Mouse (Mus musculus) retina, postnatal 1 day (tissue): ENCODE results near the gene Nfic.

Source experiments
- DNase-seq: peaks from one replicate; pipeline ENCODE4 v3.0.0-alpha.2; 2012

Gene Nfic

DNA sequence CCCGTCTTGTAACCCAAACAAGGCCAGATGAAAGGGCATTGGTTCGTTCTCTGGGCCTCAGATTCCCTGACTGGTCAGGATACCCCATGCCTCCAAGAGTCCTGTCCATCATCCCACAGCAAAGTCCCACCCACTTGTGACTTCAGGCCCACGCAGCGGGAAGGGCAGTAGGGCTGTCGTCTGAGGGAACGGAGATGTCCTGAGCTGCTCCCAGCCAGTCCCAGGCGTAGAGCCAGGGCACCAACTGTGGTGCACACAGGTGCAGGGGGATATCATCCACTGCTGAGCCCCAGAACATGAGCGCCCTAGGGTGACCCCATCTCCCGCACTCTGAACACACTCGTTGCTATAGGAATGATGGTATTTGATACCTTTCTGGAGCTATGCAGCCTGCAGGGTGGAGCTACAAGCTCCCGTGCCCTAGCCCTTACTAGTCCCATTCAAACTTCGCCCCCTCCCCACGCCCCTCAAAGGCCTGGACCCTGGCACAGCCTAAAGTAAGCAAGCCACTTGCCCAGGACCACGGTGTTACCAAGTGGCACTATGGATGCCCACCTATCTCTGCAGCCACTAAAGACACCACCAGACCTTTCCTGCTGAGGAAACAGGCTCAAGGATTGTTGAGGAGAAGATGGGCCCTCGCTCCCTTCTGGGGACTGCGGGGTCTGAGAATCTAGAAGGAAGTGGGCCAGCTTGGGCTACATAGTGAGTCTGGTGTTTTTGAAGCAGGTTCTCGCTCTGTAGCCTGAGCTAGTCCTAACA lies 39.7 kb downstream of the Nfic start:
- DNase-seq, result no peak

GRCm38 (mm10) chr10:81415146-81415545 lies 40.3 kb downstream of the Nfic start:
- DNase-seq, result no peak

DNA sequence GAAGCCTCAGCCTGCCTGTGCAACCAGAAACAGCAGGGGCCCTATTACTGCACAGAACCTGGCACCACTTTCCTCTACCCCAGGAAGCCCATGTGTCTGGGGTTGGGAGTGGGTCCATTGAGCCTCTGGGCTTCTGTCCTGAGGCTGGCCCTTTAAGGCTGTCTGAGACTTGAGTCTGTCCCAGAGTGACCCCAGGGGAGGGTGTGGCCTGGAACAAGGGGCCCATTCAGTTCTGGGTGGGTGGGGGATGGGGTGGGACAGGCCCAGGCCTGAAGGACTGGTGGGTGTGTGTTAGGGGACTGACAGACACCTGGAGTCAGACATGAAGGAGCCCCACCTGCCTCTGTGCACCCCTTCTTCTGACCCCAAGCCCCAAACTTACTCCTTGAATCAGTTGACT lies 40.8 kb downstream of the Nfic start:
- DNase-seq, result peak; percentile 86

GRCm38 (mm10) chr10:81413310-81414261 lies 41.8 kb downstream of the Nfic start:
- peak; percentile 90 for DNase-seq

DNA sequence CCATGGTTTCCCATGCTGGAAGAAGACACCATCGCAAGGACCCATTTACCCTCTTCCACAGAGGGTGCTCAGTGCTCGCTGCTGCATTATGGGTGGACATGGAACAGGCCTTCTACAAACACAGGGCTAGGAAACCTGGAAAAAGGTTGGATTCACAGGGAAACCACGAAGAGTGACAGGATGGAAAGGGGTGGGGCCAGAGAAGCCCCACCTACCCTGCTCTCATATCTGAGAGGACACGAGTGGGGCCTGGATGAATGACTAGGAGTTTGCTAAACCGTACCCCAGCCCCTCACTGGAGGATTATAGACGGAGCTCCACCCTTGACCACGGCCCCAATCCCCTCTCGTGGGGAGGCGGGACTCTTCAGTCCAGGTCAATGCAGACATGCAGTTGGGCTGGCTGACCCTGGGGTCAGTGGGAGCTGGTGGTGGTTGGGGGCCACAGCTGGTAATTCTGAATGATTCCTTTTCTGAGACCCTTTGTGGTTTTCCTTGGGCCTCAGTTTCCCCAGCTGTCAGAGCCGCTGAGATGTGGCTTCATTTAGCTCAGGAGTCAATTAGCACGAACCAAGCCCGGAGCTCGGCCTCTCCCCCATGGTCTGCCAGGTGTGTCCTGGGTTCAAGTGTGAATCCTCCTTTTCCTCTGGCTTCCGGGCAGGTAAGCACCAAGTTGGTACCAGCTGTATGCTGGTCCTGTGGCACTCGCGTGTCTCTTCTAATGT lies 42.7 kb downstream of the Nfic start:
- DNase-seq, result no peak

DNA sequence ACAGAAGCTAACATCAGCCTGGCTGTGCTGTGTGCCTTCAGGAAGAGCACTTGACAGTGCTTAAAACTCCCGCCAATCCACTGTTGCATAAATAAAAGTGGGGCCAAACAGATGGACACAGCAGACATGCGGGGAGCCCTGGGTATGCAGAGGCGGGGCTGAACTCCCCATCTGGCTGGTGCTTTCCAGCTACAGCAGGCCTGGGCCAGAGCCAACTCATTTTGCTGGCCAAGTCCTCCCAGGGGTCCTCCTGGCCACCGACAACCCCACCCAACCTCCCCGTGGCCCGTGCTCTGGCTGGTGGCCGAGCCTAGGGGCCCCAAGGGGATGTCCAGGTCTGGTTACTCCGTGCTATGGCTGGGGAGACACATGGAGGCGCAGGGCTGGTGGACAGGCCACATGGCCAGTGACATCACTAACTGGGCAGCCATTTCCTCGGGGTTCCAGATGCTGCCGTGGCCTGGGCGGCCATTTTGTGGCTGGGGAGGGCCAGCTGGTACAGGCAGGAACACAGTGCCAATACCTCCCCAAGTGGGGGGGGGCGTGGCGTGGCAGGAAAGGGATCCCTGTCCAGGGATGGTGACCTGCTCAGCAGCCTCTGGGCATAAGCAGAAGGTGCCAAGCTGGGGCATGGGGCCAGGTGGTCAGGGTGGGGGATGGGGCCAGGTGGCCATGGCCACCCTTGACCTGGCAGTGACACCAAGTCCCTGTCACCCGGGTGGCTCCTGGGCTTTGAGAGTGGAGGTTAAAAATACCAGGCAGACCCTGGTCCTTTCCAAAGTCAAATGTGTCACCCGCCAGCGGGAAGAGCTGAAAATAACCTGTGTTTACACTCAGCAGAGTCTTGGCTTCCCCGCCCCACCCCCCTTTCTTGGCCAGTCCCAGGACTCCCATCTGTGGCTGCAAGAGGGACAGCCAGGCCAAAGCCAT lies 43.7 kb downstream of the Nfic start:
- peak; percentile 67 for DNase-seq

- no peak for DNase-seq
Measured at GRCm38 (mm10) chr10:81410981-81411380, 44.5 kb downstream of the Nfic start.

GRCm38 (mm10) chr10:81410350-81410749 lies 45.1 kb downstream of the Nfic start:
- DNase-seq, result no peak

DNA sequence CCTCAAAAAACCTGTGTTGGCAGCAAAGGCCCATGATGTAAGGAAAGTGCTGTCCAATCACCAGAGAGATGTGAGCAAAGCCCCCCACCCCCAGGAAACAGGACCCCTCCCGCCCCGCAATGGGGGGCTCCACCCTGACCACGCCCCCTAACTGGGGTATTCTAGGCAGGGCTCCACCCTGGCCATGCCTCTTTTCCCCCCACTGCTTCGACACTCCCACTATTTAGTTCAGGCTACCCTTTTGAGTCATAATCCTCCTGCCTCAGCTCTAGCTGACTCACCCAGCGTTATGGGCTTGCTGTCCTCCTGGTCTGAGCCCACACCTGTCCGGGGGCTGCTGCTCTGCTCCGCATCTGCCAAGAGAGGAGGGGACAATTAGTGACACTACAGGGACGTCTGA lies 46.1 kb downstream of the Nfic start:
- no peak for DNase-seq

GRCm38 (mm10) chr10:81408871-81409291 lies 46.6 kb downstream of the Nfic start:
- peak; percentile 86 for DNase-seq

DNA sequence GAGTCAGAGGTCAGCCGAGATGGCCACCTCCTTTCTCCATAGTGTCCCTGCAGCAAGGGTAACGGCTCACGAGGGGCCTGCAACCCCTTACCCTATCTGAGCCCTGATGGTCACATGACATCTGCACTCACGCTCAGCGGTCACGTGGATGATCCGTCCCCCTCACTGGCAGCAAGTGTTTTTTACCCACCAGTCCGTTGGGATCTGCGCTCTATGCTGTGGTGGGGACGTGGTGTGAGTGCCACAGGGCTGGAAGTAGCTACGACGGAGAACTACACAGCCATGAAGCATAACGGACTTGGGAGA lies 47.1 kb downstream of the Nfic start:
- no peak for DNase-seq

DNA sequence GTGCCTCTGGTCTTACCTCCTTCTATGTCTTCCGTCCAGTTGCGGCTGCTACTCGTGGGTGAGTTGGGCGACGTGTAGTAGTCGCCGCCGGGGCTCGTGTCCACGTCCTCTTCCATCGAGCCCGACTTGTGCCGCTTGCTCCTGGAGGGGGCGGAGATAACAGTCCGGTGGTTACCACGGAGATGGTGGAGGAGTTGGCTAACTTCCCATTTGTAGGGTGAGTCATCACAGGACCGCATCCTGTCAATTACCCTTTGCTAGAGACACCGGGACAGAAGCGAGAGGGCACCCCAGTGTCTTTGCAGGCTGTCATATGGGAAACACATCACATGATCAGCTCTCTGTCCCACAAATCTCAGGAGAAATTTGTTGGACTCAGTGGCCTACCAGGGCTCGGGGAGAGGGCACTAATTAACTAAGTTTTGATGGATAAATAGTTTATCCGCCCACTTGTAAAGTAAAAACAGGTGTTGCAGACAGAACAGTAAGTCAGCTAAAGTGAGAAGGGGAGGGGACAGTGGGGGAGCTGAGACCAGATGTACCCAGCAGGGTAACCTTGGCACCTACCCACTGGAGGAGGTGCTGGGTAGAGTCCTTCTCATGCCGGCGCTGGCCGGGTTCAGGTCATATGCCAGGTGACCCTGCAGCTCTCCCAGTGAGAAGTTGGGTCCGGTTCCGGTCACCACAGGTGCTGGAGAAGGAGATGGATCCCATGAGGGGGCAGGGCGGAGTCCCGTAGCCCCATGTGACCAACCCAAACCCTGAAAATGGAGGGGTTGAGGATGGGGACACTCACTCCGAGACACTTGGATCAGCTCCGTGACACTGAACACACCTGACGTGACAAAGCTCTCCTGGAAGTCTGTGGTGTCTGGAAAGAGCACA lies 47.7 kb downstream of the Nfic start:
- peak; percentile 87 for DNase-seq

- peak; percentile 88 for DNase-seq
Measured at GRCm38 (mm10) chr10:81406504-81407440, 48.7 kb downstream of the Nfic start.

DNA sequence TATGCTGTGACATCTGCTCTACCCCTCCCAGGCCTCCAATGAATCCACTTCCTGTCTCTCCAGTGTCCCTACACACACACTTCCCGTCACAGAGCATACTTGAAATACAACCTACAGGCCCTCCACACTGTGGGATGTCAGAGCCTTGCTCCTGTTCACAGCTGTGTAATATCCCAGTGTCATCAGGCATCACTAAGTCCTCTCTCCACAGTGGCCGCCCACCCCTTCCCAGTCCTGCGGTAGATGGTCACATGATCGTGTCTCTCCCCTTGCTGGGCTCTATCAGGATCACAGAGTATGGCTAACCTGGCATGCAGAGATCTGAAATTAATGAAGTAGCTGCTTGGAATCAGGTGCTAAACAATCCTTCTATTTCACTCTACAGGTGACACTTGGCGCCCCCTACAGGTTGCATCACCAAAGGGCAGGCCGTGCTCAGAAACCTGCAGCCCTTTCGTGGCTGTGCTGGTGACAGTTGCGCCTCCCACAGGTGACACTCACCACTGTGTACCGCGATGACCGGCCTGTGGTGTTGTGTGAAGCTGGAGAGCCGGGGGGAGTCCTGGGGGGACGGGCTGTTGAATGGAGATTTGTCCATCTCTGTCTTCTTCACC lies 49.7 kb downstream of the Nfic start:
- no peak for DNase-seq

DNA sequence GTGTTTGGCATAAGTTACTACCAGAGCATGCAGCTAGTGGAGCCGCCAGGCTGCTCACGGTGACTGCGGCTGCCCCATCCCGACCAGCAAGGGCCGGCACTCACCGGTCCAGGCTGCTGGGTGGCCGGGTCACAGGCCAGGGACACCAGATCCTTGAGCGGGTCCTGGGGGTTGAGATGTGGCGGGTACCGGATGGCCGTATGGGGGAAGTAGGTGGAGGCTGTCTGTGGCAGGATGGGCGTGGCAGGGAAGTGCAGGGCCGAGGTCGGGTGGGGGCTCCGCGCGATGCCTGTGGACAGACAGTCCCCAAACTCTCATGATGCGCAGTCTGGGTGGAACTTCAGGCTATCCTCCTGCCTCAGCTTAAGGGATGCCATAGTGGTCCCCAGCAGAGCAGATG lies 50.7 kb downstream of the Nfic start:
- DNase-seq, result no peak

GRCm38 (mm10) chr10:81404082-81404481 lies 51.4 kb downstream of the Nfic start:
- DNase-seq, result no peak

DNA sequence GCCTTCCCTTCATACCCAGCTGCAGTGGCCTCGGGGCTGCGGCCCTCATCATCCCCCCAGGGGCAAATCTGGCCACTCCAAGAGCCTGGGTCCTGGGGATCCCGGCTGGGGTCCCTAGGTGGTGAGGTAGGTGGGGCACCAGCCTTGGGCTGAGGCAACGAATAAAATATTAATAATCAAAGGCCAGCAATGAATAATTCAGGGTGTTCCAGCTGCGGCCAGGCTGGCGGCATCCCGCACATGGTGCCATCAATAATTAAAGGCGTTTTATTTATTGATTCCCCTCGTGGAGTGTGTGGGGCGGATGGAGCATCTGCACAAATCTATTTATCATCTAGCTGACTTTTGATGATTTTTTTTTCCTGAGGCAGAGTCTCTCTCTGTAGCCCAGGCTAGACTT lies 51.9 kb downstream of the Nfic start:
- DNase-seq, result no peak

DNA sequence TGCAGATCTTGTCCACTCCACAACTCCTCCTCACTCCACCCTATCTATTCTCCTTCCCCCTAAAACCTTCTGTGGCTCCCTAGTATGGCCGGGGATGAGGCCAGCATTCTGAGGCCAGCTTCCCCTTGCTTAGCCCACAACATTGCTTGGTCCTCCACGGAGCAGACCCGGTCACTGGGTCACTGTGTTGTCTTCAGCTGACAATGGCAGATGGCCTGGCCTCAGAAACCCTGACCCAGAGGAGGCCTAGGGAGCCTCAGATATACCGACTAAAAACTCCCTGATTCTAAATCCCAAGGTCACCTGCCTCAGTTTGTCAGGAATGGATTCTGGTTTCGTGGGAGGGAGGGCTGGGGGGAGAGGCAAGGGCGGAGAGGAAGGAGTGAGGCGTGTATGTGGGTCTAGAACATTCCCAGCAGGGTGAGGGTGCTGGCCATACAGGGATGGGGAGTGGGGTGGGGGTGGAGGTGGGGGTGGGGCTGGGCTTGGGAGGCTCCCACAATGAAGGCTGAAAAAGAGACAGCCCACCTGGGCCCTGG lies 53.1 kb downstream of the Nfic start:
- no peak for DNase-seq

DNA sequence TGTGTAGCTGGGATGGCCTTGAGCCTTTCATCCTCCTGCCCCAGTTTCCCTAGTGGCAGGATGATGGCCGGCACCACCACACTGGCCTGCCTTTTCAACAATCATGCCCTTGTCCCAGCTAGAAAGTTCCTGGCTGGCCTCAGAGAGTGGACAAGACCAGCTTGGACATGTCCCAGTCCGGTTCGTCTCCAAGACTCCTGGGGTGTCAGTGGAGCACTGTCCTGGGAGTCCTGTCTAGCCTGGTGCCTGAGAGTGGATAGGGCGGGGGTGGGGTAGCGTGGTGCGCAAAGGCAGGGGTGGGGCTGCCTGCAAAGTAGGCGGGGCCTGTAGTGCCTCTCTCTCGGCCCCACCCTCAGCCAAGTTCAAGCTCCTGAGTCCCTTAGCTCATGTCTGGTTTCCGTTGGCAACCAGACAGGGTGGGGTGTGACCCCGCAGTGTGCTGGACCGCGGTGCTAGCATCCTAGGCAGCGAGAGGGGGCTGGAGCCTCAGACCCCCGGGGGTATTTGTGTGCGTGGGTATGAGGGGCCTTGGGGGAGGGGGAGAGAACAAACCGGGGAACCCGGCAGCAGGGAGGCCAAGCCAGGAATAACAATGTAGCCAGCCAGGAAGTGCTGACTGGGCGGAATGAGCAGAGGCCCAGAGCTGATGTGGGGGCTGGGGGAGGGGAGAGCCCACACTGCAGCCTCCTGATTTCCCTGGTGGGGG lies 53.8 kb downstream of the Nfic start:
- peak; percentile 88 for DNase-seq
